Mouse (Mus musculus) midbrain, embryonic 15.5 days (tissue): Measurements from ENCODE around the gene Slfn8. TPM values are rescaled to one million over a fixed set of nuclear protein-coding genes. Genes with fewer than 3 reads are reported as not detected.

Experiments used
- ATAC-seq: fragments of 200-750 bp; cut with Nextera tagmentation; replicated peaks from 2 replicates; pipeline ENCODE4 v1.8.0; 2017; ENCODE audit warnings: moderate TSS enrichment
- H3K27ac ChIP-seq: fragments of 300-500 bp; sonication (generic); 2 replicates; pipeline ENCODE4 v1.5.1; 2015; ENCODE audit warnings: mild to moderate bottlenecking, inconsistent platforms
- H3K27me3 ChIP-seq: fragments of 300-500 bp; sonication (generic); replicated peaks from 2 replicates; pipeline ENCODE4 v1.6.1; 2015; ENCODE audit warnings: inconsistent platforms
- H3K36me3 ChIP-seq: fragments of 300-500 bp; sonication (generic); replicated peaks from 2 replicates; pipeline ENCODE4 v1.6.1; 2015; ENCODE audit warnings: inconsistent platforms
- H3K4me1 ChIP-seq: fragments of 300-500 bp; sonication (generic); 2 replicates; pipeline ENCODE4 v1.6.1; 2015; ENCODE audit warnings: inconsistent platforms
- H3K4me2 ChIP-seq: fragments of 300-500 bp; sonication (generic); 2 replicates; pipeline ENCODE4 v1.6.1; 2015; ENCODE audit warnings: inconsistent platforms, mild to moderate bottlenecking, moderate library complexity
- H3K4me3 ChIP-seq: fragments of 300-500 bp; sonication (generic); 2 replicates; pipeline ENCODE4 v1.5.1; 2015; ENCODE audit warnings: mild to moderate bottlenecking, inconsistent platforms
- H3K9ac ChIP-seq: fragments of 300-500 bp; sonication (generic); 2 replicates; pipeline ENCODE4 v1.6.1; 2015; ENCODE audit warnings: mild to moderate bottlenecking, inconsistent platforms
- H3K9me3 ChIP-seq: fragments of 300-500 bp; sonication (generic); 2 replicates; pipeline ENCODE4 v1.6.1; 2016; ENCODE audit warnings: inconsistent platforms
- WGBS: fragments of 180-500 bp; shearing (Covaris S2); methylation state at CpG from one replicate; pipeline ENCODE4 v1.1.7; 2015; ENCODE audit warnings: mixed read lengths; 5-methylcytosine and 5-hydroxymethylcytosine counted together
- polyA plus RNA-seq: library from polyadenylated mRNA; unstranded; fragments of >200 nt; fragmentation: Nextera tagmentation; extraction: Ambion mirVana; gene quantifications from 2 replicates; pipeline ENCODE4 v1.2.1, GENCODE M21; 2015

Gene Slfn8
- polyA plus RNA-seq, result 0.26 and 0.27 TPM in 2 replicates

- Histone ChIP-seq H3K27me3 (no peaks in the 10 kb centered on the region), H3K27ac (no peak within 1 kb of the TSS), H3K4me1 (no peaks in the 10 kb centered on the region), H3K9ac (no peak within 1 kb of the TSS), H3K4me3 (no peak within 1 kb of the TSS), H3K9me3 (no peaks in the 10 kb centered on the region), H3K4me2 (no peak within 1 kb of the TSS), H3K36me3 (no peaks in the 10 kb centered on the region)
- WGBS, result 75% methylated on average over 5 of the region's 5 CpGs
- no peak for ATAC-seq
Measured at GRCm38 (mm10) chr11:83020621-83021020, at the start of gene Slfn8. Gene Slfn8 (minus strand): TSS chr11:83020810.

- ATAC-seq, result no peak
- Histone ChIP-seq H3K4me2 (no peak overlapping the region), H3K9ac (no peak overlapping the region), H3K9me3 (no peaks in the 10 kb centered on the region), H3K27ac (no peak overlapping the region), H3K4me1 (no peaks in the 10 kb centered on the region), H3K36me3 (no peaks in the 10 kb centered on the region), H3K27me3 (no peaks in the 10 kb centered on the region), H3K4me3 (no peak overlapping the region)
- 77% methylated on average over 4 of the region's 4 CpGs for WGBS
Measured at GRCm38 (mm10) chr11:83067982-83068694, 47.5 kb upstream of the Slfn8 start.

- Histone ChIP-seq H3K4me3 (no peak overlapping the region), H3K4me2 (no peak overlapping the region), H3K9me3 (no peaks in the 10 kb centered on the region), H3K27me3 (no peaks in the 10 kb centered on the region), H3K36me3 (no peaks in the 10 kb centered on the region), H3K27ac (no peak overlapping the region), H3K4me1 (no peaks in the 10 kb centered on the region), H3K9ac (no peak overlapping the region)
- 38% methylated on average over 11 of the region's 11 CpGs for WGBS
- ATAC-seq, result no peak
Measured at GRCm38 (mm10) chr11:83066640-83067531, 46.3 kb upstream of the Slfn8 start.

- no peak overlapping the region for H3K4me2 ChIP-seq
- no peaks in the 10 kb centered on the region for H3K27me3 ChIP-seq
- no peak overlapping the region for H3K9ac ChIP-seq
- no peak for ATAC-seq
- H3K27ac ChIP-seq, result no peak overlapping the region
- no peaks in the 10 kb centered on the region for H3K4me1 ChIP-seq
- WGBS, result 17% methylated on average over 6 of the region's 6 CpGs
- H3K4me3 ChIP-seq, result no peak overlapping the region
- H3K9me3 ChIP-seq, result no peaks in the 10 kb centered on the region
- H3K36me3 ChIP-seq, result no peaks in the 10 kb centered on the region
Measured at GRCm38 (mm10) chr11:83065441-83066344, 45.1 kb upstream of the Slfn8 start.

- Histone ChIP-seq H3K4me3 (no peak within 1 kb of the TSS), H3K36me3 (no peaks in the 10 kb centered on the region), H3K4me2 (no peak within 1 kb of the TSS), H3K4me1 (no peaks in the 10 kb centered on the region), H3K27ac (no peak within 1 kb of the TSS), H3K27me3 (no peaks in the 10 kb centered on the region), H3K9me3 (no peaks in the 10 kb centered on the region), H3K9ac (no peak within 1 kb of the TSS)
- ATAC-seq, result no peak
- 91% methylated on average over 2 of the region's 2 CpGs for WGBS
Measured at GRCm38 (mm10) chr11:83064946-83065345, 44.3 kb upstream of the Slfn8 start, which contains the start of gene Slfn2. Gene Slfn2 (plus strand): TSS chr11:83065112.

- 73% methylated on average over 3 of the region's 3 CpGs for WGBS
- H3K27me3 ChIP-seq, result no peaks in the 10 kb centered on the region
Measured at GRCm38 (mm10) chr11:83063941-83064349, 43.3 kb upstream of the Slfn8 start.

GRCm38 (mm10) chr11:83063126-83063525 is 42.5 kb upstream of the Slfn8 start:
- no peak for ATAC-seq

More at GRCm38 (mm10) chr11:83063941-83064349, 43.3 kb upstream of the Slfn8 start:
- Histone ChIP-seq H3K4me1 (no peaks in the 10 kb centered on the region), H3K27ac (no peak overlapping the region), H3K4me3 (no peak overlapping the region), H3K36me3 (no peaks in the 10 kb centered on the region), H3K9me3 (no peaks in the 10 kb centered on the region), H3K9ac (no peak overlapping the region), H3K4me2 (no peak overlapping the region)
- no peak for ATAC-seq

GRCm38 (mm10) chr11:83061806-83062205 is 41.2 kb upstream of the Slfn8 start:
- no peaks in the 10 kb centered on the region for H3K36me3 ChIP-seq
- 88% methylated on average over 7 of the region's 7 CpGs for WGBS
- H3K27ac ChIP-seq, result no peak overlapping the region
- H3K27me3 ChIP-seq, result no peaks in the 10 kb centered on the region
- no peak overlapping the region for H3K4me3 ChIP-seq
- no peaks in the 10 kb centered on the region for H3K4me1 ChIP-seq
- no peak overlapping the region for H3K4me2 ChIP-seq
- H3K9me3 ChIP-seq, result no peaks in the 10 kb centered on the region
- ATAC-seq, result no peak
- no peak overlapping the region for H3K9ac ChIP-seq

More at GRCm38 (mm10) chr11:83063126-83063525, 42.5 kb upstream of the Slfn8 start:
- WGBS, result 82% methylated on average over 4 of the region's 4 CpGs
- no peak overlapping the region for H3K4me2 ChIP-seq
- no peak overlapping the region for H3K4me3 ChIP-seq
- no peaks in the 10 kb centered on the region for H3K27me3 ChIP-seq
- H3K9ac ChIP-seq, result no peak overlapping the region
- H3K4me1 ChIP-seq, result no peaks in the 10 kb centered on the region
- no peaks in the 10 kb centered on the region for H3K9me3 ChIP-seq
- H3K36me3 ChIP-seq, result no peaks in the 10 kb centered on the region
- no peak overlapping the region for H3K27ac ChIP-seq

GRCm38 (mm10) chr11:83060412-83061020 is 39.9 kb upstream of the Slfn8 start:
- no peak overlapping the region for H3K4me3 ChIP-seq
- no peaks in the 10 kb centered on the region for H3K4me1 ChIP-seq
- no peak overlapping the region for H3K9ac ChIP-seq
- H3K27me3 ChIP-seq, result no peaks in the 10 kb centered on the region
- no peak overlapping the region for H3K4me2 ChIP-seq
- no peaks in the 10 kb centered on the region for H3K36me3 ChIP-seq
- no peaks in the 10 kb centered on the region for H3K9me3 ChIP-seq
- 77% methylated on average over 5 of the region's 5 CpGs for WGBS
- no peak overlapping the region for H3K27ac ChIP-seq
- ATAC-seq, result no peak

- Histone ChIP-seq H3K9me3 (no peaks in the 10 kb centered on the region), H3K27me3 (no peaks in the 10 kb centered on the region), H3K36me3 (no peaks in the 10 kb centered on the region), H3K9ac (no peak overlapping the region), H3K4me1 (no peaks in the 10 kb centered on the region), H3K4me2 (no peak overlapping the region), H3K27ac (no peak overlapping the region), H3K4me3 (no peak overlapping the region)
- 4% methylated on average over 5 of the region's 5 CpGs for WGBS
- ATAC-seq, result no peak
Measured at GRCm38 (mm10) chr11:83057863-83058262, 37.3 kb upstream of the Slfn8 start.

- H3K9ac ChIP-seq, result no peak overlapping the region
- H3K4me2 ChIP-seq, result no peak overlapping the region
- no peaks in the 10 kb centered on the region for H3K36me3 ChIP-seq
- H3K27me3 ChIP-seq, result no peaks in the 10 kb centered on the region
- H3K4me1 ChIP-seq, result no peaks in the 10 kb centered on the region
- H3K27ac ChIP-seq, result no peak overlapping the region
- ATAC-seq, result no peak
- WGBS, result 80% methylated on average over 3 of the region's 3 CpGs
- H3K9me3 ChIP-seq, result no peaks in the 10 kb centered on the region
- H3K4me3 ChIP-seq, result no peak overlapping the region
Measured at GRCm38 (mm10) chr11:83045642-83046041, 25.0 kb upstream of the Slfn8 start.
